In the genomic region with DNA sequence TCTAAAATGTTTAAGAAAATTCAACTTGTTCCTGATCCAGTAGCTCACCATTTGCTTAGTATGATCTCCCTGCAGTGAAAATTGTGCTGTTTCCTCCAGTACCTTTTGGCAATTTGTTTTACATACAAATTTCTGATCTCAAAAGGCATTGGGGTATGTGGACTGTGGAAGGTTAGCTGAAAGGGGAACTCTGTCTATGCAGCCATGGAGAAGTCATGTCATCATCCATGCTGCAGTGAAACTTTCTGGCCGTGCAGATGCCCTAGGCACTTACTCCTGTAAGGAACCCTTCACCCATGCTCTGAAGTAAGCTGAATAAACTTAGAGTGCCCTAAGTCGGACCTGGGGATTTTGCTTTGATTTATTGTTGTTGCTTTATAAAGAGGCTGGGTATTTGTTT, we compare ENCODE assay signal across 11 mouse cellular contexts. TPM values are rescaled to one million over a fixed set of nuclear protein-coding genes. Genes with fewer than 3 reads are reported as not detected.
DNase-seq lines count a peak whose midpoint lies in the region; ATAC-seq and TF ChIP-seq lines count a peak whose summit lies in the region.
"Had no signal": no experiment of that assay in that cellular context is flagged by ENCODE, and none has a peak within 500 bp of the region (broad histone marks: within the 10 kb centered on the region; RNA-seq: fewer than 3 reads in every experiment).

No protein-coding gene starts in this region.

- H3K4me2 ChIP-seq in lung, postnatal 0 days (replicated peaks; ENCODE audit: low read depth, low read length): peak overlapping the region; percentile 65; the same call in 1 of the 2 replicates
- H3K4me2 ChIP-seq in intestine, postnatal 0 days (replicated peaks; ENCODE audit: low read depth): peak overlapping the region; percentile 74
- peak overlapping the region; percentile 85 for H3K4me2 ChIP-seq in myocyte (ENCODE audit: low read depth)
- no peak overlapping the region for H3K4me2 ChIP-seq in forebrain, embryonic 14.5 days (ENCODE audit: low read length)

- 58% methylated on average over 2 of the region's 2 CpGs for WGBS in heart, embryonic 10.5 days
- WGBS in lung, postnatal 0 days: 37% methylated on average over 2 of the region's 2 CpGs
- WGBS in intestine, postnatal 0 days: 55% methylated on average over 2 of the region's 2 CpGs
- WGBS in forebrain, embryonic 14.5 days: 44% methylated on average over 2 of the region's 2 CpGs

- H3K36me3 ChIP-seq in heart, embryonic 10.5 days: peaks cover 4% of the 10 kb centered on the region; the same call in 1 of the 2 replicates
- H3K36me3 ChIP-seq in lung, postnatal 0 days (ENCODE audit: insufficient read depth, low read length): no peaks in the 10 kb centered on the region
- H3K36me3 ChIP-seq in intestine, postnatal 0 days (ENCODE audit: control insufficient read depth, insufficient read depth): peaks cover 6% of the 10 kb centered on the region
- H3K36me3 ChIP-seq in myocyte (ENCODE audit: control insufficient read depth, insufficient read depth): no peaks in the 10 kb centered on the region
- H3K36me3 ChIP-seq in forebrain, embryonic 14.5 days (ENCODE audit: control insufficient read depth, insufficient read depth, low read length): no peaks in the 10 kb centered on the region
- H3K36me3 ChIP-seq: embryonic facial prominence, embryonic 12.5 days had no signal

- H3K79me2 ChIP-seq in myocyte (ENCODE audit: control insufficient read depth, insufficient read depth): no peaks in the 10 kb centered on the region

- no peak for TF ChIP-seq POLR2A in myocyte (IDR thresholded peaks at IDR 0.05; ENCODE audit: insufficient read length, low read depth)

- no peak for TF ChIP-seq CTCF in lung, postnatal 0 days (IDR thresholded peaks at IDR 0.05)
- no peak for TF ChIP-seq CTCF in intestine, postnatal 0 days (IDR thresholded peaks at IDR 0.05; ENCODE audit: low read depth)

- intact Hi-C loops in heart, postnatal 25 days (cut with DNase I): loop anchor here (10.0 kb wide), 1 partner anchor 310 kb away; no protein-coding TSS in a partner anchor

- 0 out of 2 replicates have a peak overlapping the region, but pooled peaks have one; percentile 92 for H3K27ac ChIP-seq in heart, embryonic 10.5 days
- peak overlapping the region; percentile 95 for H3K27ac ChIP-seq in lung, postnatal 0 days (ENCODE audit: low read length)
- peak overlapping the region; percentile 94 for H3K27ac ChIP-seq in intestine, postnatal 0 days (ENCODE audit: low read depth, low read length)
- H3K27ac ChIP-seq in forebrain, embryonic 14.5 days (ENCODE audit: low read depth, low read length): no peak overlapping the region
- H3K27ac ChIP-seq: embryonic facial prominence, embryonic 12.5 days had no signal

- H3K4me3 ChIP-seq in heart, embryonic 10.5 days: no peak overlapping the region
- no peak overlapping the region for H3K4me3 ChIP-seq in lung, postnatal 0 days (ENCODE audit: low read depth, low read length)
- H3K4me3 ChIP-seq in intestine, postnatal 0 days (ENCODE audit: low read depth, low read length): no peak overlapping the region
- peak overlapping the region; percentile 82 for H3K4me3 ChIP-seq in myocyte
- H3K4me3 ChIP-seq in forebrain, embryonic 14.5 days (ENCODE audit: low read depth, low read length): no peak overlapping the region

- H3K9me3 ChIP-seq in heart, embryonic 10.5 days: no peaks in the 10 kb centered on the region
- no peaks in the 10 kb centered on the region for H3K9me3 ChIP-seq in lung, postnatal 0 days (ENCODE audit: low read length)
- H3K9me3 ChIP-seq in intestine, postnatal 0 days (ENCODE audit: control insufficient read depth): no peaks in the 10 kb centered on the region
- H3K9me3 ChIP-seq in forebrain, embryonic 14.5 days (replicated peaks; ENCODE audit: control insufficient read depth, low read length): no peaks in the 10 kb centered on the region
- H3K9me3 ChIP-seq: embryonic facial prominence, embryonic 12.5 days had no signal

- 0 out of 2 replicates have a peak, but pooled peaks cover 3% of the 10 kb centered on the region for H3K4me1 ChIP-seq in heart, embryonic 10.5 days
- H3K4me1 ChIP-seq in lung, postnatal 0 days (ENCODE audit: insufficient read depth, low read depth, low read length): peaks cover 11% of the 10 kb centered on the region; the same call in 1 of the 2 replicates
- peaks cover 11% of the 10 kb centered on the region for H3K4me1 ChIP-seq in intestine, postnatal 0 days (replicated peaks; ENCODE audit: control insufficient read depth, insufficient read depth, low read length)
- peaks cover 5% of the 10 kb centered on the region; the same call in 1 of the 2 replicates for H3K4me1 ChIP-seq in forebrain, embryonic 14.5 days (ENCODE audit: control insufficient read depth, insufficient read depth, low read length)
- H3K4me1 ChIP-seq: embryonic facial prominence, embryonic 12.5 days had no signal

- H3ac ChIP-seq in myocyte (ENCODE audit: control insufficient read depth, insufficient read length): no peak overlapping the region

- no peak overlapping the region for H3K9ac ChIP-seq in lung, postnatal 0 days (replicated peaks; ENCODE audit: low read depth)
- no peak overlapping the region for H3K9ac ChIP-seq in intestine, postnatal 0 days (ENCODE audit: low read depth, low read length)
- no peak overlapping the region for H3K9ac ChIP-seq in forebrain, embryonic 14.5 days (ENCODE audit: low read length)
- H3K9ac ChIP-seq: embryonic facial prominence, embryonic 12.5 days had no signal

- TF ChIP-seq EP300 in lung, postnatal 0 days (IDR thresholded peaks at IDR 0.05): no peak

- no peaks in the 10 kb centered on the region for H3K27me3 ChIP-seq in heart, embryonic 10.5 days (ENCODE audit: insufficient read depth, poor library complexity, severe bottlenecking)
- no peaks in the 10 kb centered on the region for H3K27me3 ChIP-seq in lung, postnatal 0 days (replicated peaks; ENCODE audit: insufficient read depth, low read length)
- H3K27me3 ChIP-seq in intestine, postnatal 0 days (replicated peaks; ENCODE audit: control insufficient read depth, insufficient read depth, low read length): no peaks in the 10 kb centered on the region
- no peaks in the 10 kb centered on the region for H3K27me3 ChIP-seq in myocyte (ENCODE audit: control insufficient read depth, insufficient read depth, insufficient read length)
- no peaks in the 10 kb centered on the region for H3K27me3 ChIP-seq in forebrain, embryonic 14.5 days (replicated peaks; ENCODE audit: control insufficient read depth, insufficient read depth, low read length)
- H3K27me3 ChIP-seq: embryonic facial prominence, embryonic 12.5 days had no signal

- no peak for ATAC-seq in lung, postnatal 0 days
- no peak for ATAC-seq in intestine, postnatal 0 days
- no peak for ATAC-seq in forebrain, embryonic 14.5 days

- DNase-seq in heart, embryonic 10.5 days (ENCODE audit: low spot score): no peak
- no peak for DNase-seq in heart, postnatal 25 days (ENCODE audit: low spot score)
- DNase-seq in lung, postnatal 0 days (ENCODE audit: low spot score): no peak
- DNase-seq in lung, postnatal 25 days (ENCODE audit: low spot score): no peak
- no peak for DNase-seq in forebrain, embryonic 14.5 days (ENCODE audit: low spot score)
- DNase-seq in layer of hippocampus, postnatal 25 days (ENCODE audit: extremely low spot score in 1 of 2, low spot score in 1 of 2): no peak
- DNase-seq: cerebellum, adult 11 months; kidney, adult 18-20 months had no signal

TF ChIP-seq in myocyte, 11 proteins besides CTCF, POLR2A, EP300 and RAD21:
- no peak for TF ChIP-seq CEBPB (IDR thresholded peaks at IDR 0.05; ENCODE audit: insufficient read depth, poor library complexity, severe bottlenecking)
- TF ChIP-seq TCF3 (IDR thresholded peaks at IDR 0.05; ENCODE audit: insufficient read length, low read depth): no peak
- TF ChIP-seq POLR2AphosphoS2 (IDR thresholded peaks at IDR 0.05; ENCODE audit: insufficient read length, low read depth): no peak
- TF ChIP-seq MYOD1 (IDR thresholded peaks at IDR 0.05; ENCODE audit: control insufficient read depth in 1 of 3, insufficient read length in 2 of 3, low read depth in 2 of 3): no peak
- TF ChIP-seq MYOG (IDR thresholded peaks at IDR 0.05; ENCODE audit: control insufficient read depth in 1 of 3, insufficient read depth in 1 of 3, insufficient read length in 2 of 3, low read depth in 2 of 3): no peak
TF ChIP-seq in myocyte: peak in this region for 0.

RNA-seq across cellular contexts. Expression of a gene that starts 4.7 kb away (rescaled TPM):
- 18.0 and 21.9 TPM in 2 replicates for polyA plus RNA-seq in heart, embryonic 10.5 days (2016; fragmentation: Nextera tagmentation; extraction: Ambion mirVana)
- 10 to 100 TPM; 31.9 to 40.8 TPM for total RNA-seq in heart, postnatal 25 days (2021)
- polyA plus RNA-seq in lung, postnatal 0 days (2015; fragmentation: Nextera tagmentation; extraction: Ambion mirVana): 39.0 and 45.3 TPM in 2 replicates
- polyA plus RNA-seq in intestine, postnatal 0 days (2015; fragmentation: Nextera tagmentation; extraction: Ambion mirVana): 44.6 and 46.0 TPM in 2 replicates
- 8.0 TPM for polyA plus RNA-seq in myocyte (2012; fragmentation: generic; extraction: Trizol)
- polyA plus RNA-seq in forebrain, embryonic 14.5 days (2014; fragmentation: Nextera tagmentation; extraction: Ambion mirVana): 30.9 and 34.9 TPM in 2 replicates
- 10 to 100 TPM; 31.9 to 32.7 TPM for total RNA-seq in layer of hippocampus, postnatal 25 days (2021)

RNA-seq across cellular contexts. Expression of a gene that starts 5.2 kb away (rescaled TPM):
- polyA plus RNA-seq in heart, embryonic 10.5 days (2016; fragmentation: Nextera tagmentation; extraction: Ambion mirVana): 1.4 and 3.0 TPM in 2 replicates
- total RNA-seq in heart, postnatal 25 days (2021): 10 to 100 TPM; 20.2 to 21.1 TPM
- 1.7 and 2.8 TPM in 2 replicates for polyA plus RNA-seq in lung, postnatal 0 days (2015; fragmentation: Nextera tagmentation; extraction: Ambion mirVana)
- polyA plus RNA-seq in intestine, postnatal 0 days (2015; fragmentation: Nextera tagmentation; extraction: Ambion mirVana): 3.2 and 3.3 TPM in 2 replicates
- polyA plus RNA-seq in myocyte (2012; fragmentation: generic; extraction: Trizol): 3.7 TPM
- polyA plus RNA-seq in forebrain, embryonic 14.5 days (2014; fragmentation: Nextera tagmentation; extraction: Ambion mirVana): 0.96 and 1.1 TPM in 2 replicates
- 1 to 10 TPM; 8.2 to 9.5 TPM for total RNA-seq in layer of hippocampus, postnatal 25 days (2021)
